Mouse (Mus musculus) intestine, postnatal 0 days (tissue): ENCODE results near the gene Tspan9. TPM values are rescaled to one million over a fixed set of nuclear protein-coding genes. Genes with fewer than 3 reads are reported as not detected.

ENCODE experiments used
- ATAC-seq: fragments of 200-750 bp; cut with Nextera tagmentation; 2 replicates; pipeline ENCODE4 v1.8.0; 2017; ENCODE audit warnings: mild to moderate bottlenecking, moderate TSS enrichment, moderate library complexity
- H3K27ac ChIP-seq: fragments of 300-500 bp; sonication (generic); 2 replicates; pipeline ENCODE4 v1.5.1; 2014; ENCODE audit warnings: mild to moderate bottlenecking, low read depth, low read length, moderate library complexity
- H3K27me3 ChIP-seq: fragments of 300-500 bp; sonication (generic); replicated peaks from 2 replicates; pipeline ENCODE4 v1.6.1; 2014; ENCODE audit warnings: low read length, mixed read lengths; ENCODE audit not compliant: control insufficient read depth, insufficient read depth
- H3K36me3 ChIP-seq: fragments of 300-500 bp; sonication (generic); 2 replicates; pipeline ENCODE4 v1.6.1; 2014; ENCODE audit warnings: mild to moderate bottlenecking, moderate library complexity; ENCODE audit not compliant: control insufficient read depth, insufficient read depth
- H3K4me1 ChIP-seq: fragments of 300-500 bp; sonication (generic); replicated peaks from 2 replicates; pipeline ENCODE4 v1.6.1; 2014; ENCODE audit warnings: antibody characterized with exemption, low read length, mixed read lengths; ENCODE audit not compliant: control insufficient read depth, insufficient read depth
- H3K4me2 ChIP-seq: fragments of 300-500 bp; sonication (generic); replicated peaks from 2 replicates; pipeline ENCODE4 v1.6.1; 2014; ENCODE audit warnings: low read depth, mild to moderate bottlenecking, moderate library complexity
- H3K4me3 ChIP-seq: fragments of 300-500 bp; sonication (generic); 2 replicates; pipeline ENCODE4 v1.5.1; 2014; ENCODE audit warnings: low read depth, low read length
- H3K9ac ChIP-seq: fragments of 300-500 bp; sonication (generic); 2 replicates; pipeline ENCODE4 v1.6.1; 2014; ENCODE audit warnings: mild to moderate bottlenecking, low read depth, low read length
- H3K9me3 ChIP-seq: fragments of 300-500 bp; sonication (generic); 2 replicates; pipeline ENCODE4 v1.6.1; 2016; ENCODE audit warnings: mixed run types; ENCODE audit not compliant: control insufficient read depth
- CTCF ChIP-seq: sonication (generic); IDR thresholded peaks from 2 replicates; pipeline ENCODE4 v1.5.1; 2016; ENCODE audit warnings: low read depth, mild to moderate bottlenecking, control low read depth, antibody characterized with exemption, moderate library complexity
- WGBS: fragments of 180-500 bp; shearing (Covaris S2); extraction: QIAGEN DNeasy Blood & Tissue Kit; methylation state at CpG from one replicate; pipeline ENCODE4 v1.1.7; 2014; 5-methylcytosine and 5-hydroxymethylcytosine counted together
- polyA plus RNA-seq: library from polyadenylated mRNA; unstranded; fragments of >200 nt; fragmentation: Nextera tagmentation; extraction: Ambion mirVana; gene quantifications from 2 replicates; pipeline ENCODE4 v1.2.1, GENCODE M21; 2015

The Tspan9 gene
- polyA plus RNA-seq, 1 experiment from 2014 or later, result 55.5 TPM

- Histone ChIP-seq H3K9me3 (no peaks in the 10 kb centered on the region), H3K27ac (no peak overlapping the region), H3K4me1 (no peaks in the 10 kb centered on the region), H3K36me3 (no peaks in the 10 kb centered on the region; the same call in 1 of the 2 replicates), H3K27me3 (no peaks in the 10 kb centered on the region), H3K9ac (no peak overlapping the region), H3K4me3 (no peak overlapping the region), H3K4me2 (no peak overlapping the region)
- TF ChIP-seq CTCF, result no peak
- 77% methylated on average over 5 of the region's 5 CpGs for WGBS
- no peak for ATAC-seq
These were observed 82.1 kb downstream of the Tspan9 start for GRCm38 (mm10) chr6:128061342-128061741.

- no peak for ATAC-seq
- no peaks in the 10 kb centered on the region for H3K36me3 ChIP-seq
- TF ChIP-seq CTCF, result no peak
These were observed 84.8 kb downstream of the Tspan9 start for GRCm38 (mm10) chr6:128058570-128058969.

GRCm38 (mm10) chr6:128058157-128058556 lies 85.2 kb downstream of the Tspan9 start:
- no peaks in the 10 kb centered on the region for H3K9me3 ChIP-seq
- no peaks in the 10 kb centered on the region for H3K27me3 ChIP-seq
- no peak overlapping the region for H3K27ac ChIP-seq
- WGBS, result 66% methylated on average over 7 of the region's 7 CpGs
- H3K4me1 ChIP-seq, result no peaks in the 10 kb centered on the region
- H3K4me3 ChIP-seq, result no peak overlapping the region
- H3K4me2 ChIP-seq, result no peak overlapping the region
- H3K36me3 ChIP-seq, result no peaks in the 10 kb centered on the region
- no peak for TF ChIP-seq CTCF
- no peak overlapping the region for H3K9ac ChIP-seq
- no peak for ATAC-seq

More at GRCm38 (mm10) chr6:128058570-128058969, 84.8 kb downstream of the Tspan9 start:
- H3K9me3 ChIP-seq, result no peaks in the 10 kb centered on the region
- no peak overlapping the region for H3K27ac ChIP-seq
- 69% methylated on average over 9 of the region's 9 CpGs for WGBS
- no peak overlapping the region for H3K4me3 ChIP-seq
- no peak overlapping the region for H3K4me2 ChIP-seq
- no peaks in the 10 kb centered on the region for H3K4me1 ChIP-seq
- H3K27me3 ChIP-seq, result no peaks in the 10 kb centered on the region
- H3K9ac ChIP-seq, result no peak overlapping the region

- Histone ChIP-seq H3K9me3 (no peaks in the 10 kb centered on the region), H3K4me2 (no peak overlapping the region), H3K4me1 (no peaks in the 10 kb centered on the region), H3K9ac (no peak overlapping the region), H3K27ac (no peak overlapping the region), H3K4me3 (no peak overlapping the region), H3K27me3 (no peaks in the 10 kb centered on the region), H3K36me3 (no peaks in the 10 kb centered on the region)
- no peak for TF ChIP-seq CTCF
- no peak for ATAC-seq
- 72% methylated on average over 10 of the region's 10 CpGs for WGBS
These were observed 90.2 kb downstream of the Tspan9 start for GRCm38 (mm10) chr6:128053000-128053732.

GRCm38 (mm10) chr6:128047671-128048070 lies 95.7 kb downstream of the Tspan9 start:
- H3K4me1 ChIP-seq, result no peaks in the 10 kb centered on the region
- ATAC-seq, result no peak
- no peak overlapping the region for H3K27ac ChIP-seq
- H3K27me3 ChIP-seq, result no peaks in the 10 kb centered on the region
- TF ChIP-seq CTCF, result no peak
- no peak overlapping the region for H3K9ac ChIP-seq
- H3K9me3 ChIP-seq, result no peaks in the 10 kb centered on the region
- WGBS, result 67% methylated on average over 7 of the region's 7 CpGs
- no peaks in the 10 kb centered on the region for H3K36me3 ChIP-seq
- H3K4me2 ChIP-seq, result no peak overlapping the region
- H3K4me3 ChIP-seq, result no peak overlapping the region

GRCm38 (mm10) chr6:128047239-128047638 lies 96.2 kb downstream of the Tspan9 start:
- Histone ChIP-seq H3K27ac (no peak overlapping the region), H3K36me3 (no peaks in the 10 kb centered on the region), H3K9me3 (no peaks in the 10 kb centered on the region), H3K9ac (no peak overlapping the region), H3K27me3 (no peaks in the 10 kb centered on the region), H3K4me2 (no peak overlapping the region), H3K4me1 (0 out of 2 replicates have a peak, but pooled peaks cover 2% of the 10 kb centered on the region), H3K4me3 (no peak overlapping the region)
- no peak for ATAC-seq
- WGBS, result 79% methylated on average over 8 of the region's 8 CpGs
- TF ChIP-seq CTCF, result no peak

GRCm38 (mm10) chr6:128046799-128047198 lies 96.6 kb downstream of the Tspan9 start:
- no peak for ATAC-seq
- H3K27ac ChIP-seq, result no peak overlapping the region
- H3K4me1 ChIP-seq, result 0 out of 2 replicates have a peak, but pooled peaks cover 2% of the 10 kb centered on the region
- no peaks in the 10 kb centered on the region for H3K9me3 ChIP-seq
- H3K36me3 ChIP-seq, result no peaks in the 10 kb centered on the region
- no peak overlapping the region for H3K9ac ChIP-seq
- no peak overlapping the region for H3K4me3 ChIP-seq
- no peak overlapping the region for H3K4me2 ChIP-seq
- WGBS, result 72% methylated on average over 6 of the region's 6 CpGs
- no peak for TF ChIP-seq CTCF
- H3K27me3 ChIP-seq, result no peaks in the 10 kb centered on the region
